ENCODE assay signal across 9 mouse cellular contexts in genomic region chr11:72564232-72564807, GRCm38 (mm10). TPM values are rescaled to one million over a fixed set of nuclear protein-coding genes. Genes with fewer than 3 reads are reported as not detected.
DNase-seq lines count a peak whose midpoint lies in the region; ATAC-seq and TF ChIP-seq lines count a peak whose summit lies in the region.
"Had no signal": no experiment of that assay in that cellular context is flagged by ENCODE, and none has a peak within 500 bp of the region (broad histone marks: within the 10 kb centered on the region; RNA-seq: fewer than 3 reads in every experiment).

No protein-coding gene starts in this region.

- peak; percentile 89 for TF ChIP-seq CTCF in forebrain, postnatal 0 days (IDR thresholded peaks at IDR 0.05; ENCODE audit: low read depth)

- H3K27ac ChIP-seq in neural tube, embryonic 15.5 days (replicated peaks): no peak overlapping the region
- H3K27ac ChIP-seq in forebrain, postnatal 0 days (ENCODE audit: low read depth, low read length): no peak overlapping the region
- no peak overlapping the region for H3K27ac ChIP-seq in midbrain, embryonic 14.5 days (replicated peaks; ENCODE audit: low read depth, low read length)
- H3K27ac ChIP-seq: heart, embryonic 15.5 days had no signal

- WGBS in neural tube, embryonic 15.5 days: 22% methylated on average over 6 of the region's 6 CpGs
- WGBS in forebrain, postnatal 0 days: 27% methylated on average over 6 of the region's 6 CpGs
- WGBS in midbrain, embryonic 14.5 days: 30% methylated on average over 6 of the region's 6 CpGs

- no peak overlapping the region for H3K4me3 ChIP-seq in neural tube, embryonic 15.5 days (replicated peaks)
- no peak overlapping the region for H3K4me3 ChIP-seq in forebrain, postnatal 0 days (ENCODE audit: low read depth, low read length)
- no peak overlapping the region for H3K4me3 ChIP-seq in midbrain, embryonic 14.5 days (replicated peaks; ENCODE audit: low read depth, low read length)
- H3K4me3 ChIP-seq: heart, embryonic 15.5 days had no signal

- H3K9me3 ChIP-seq in neural tube, embryonic 15.5 days (replicated peaks): no peaks in the 10 kb centered on the region
- H3K9me3 ChIP-seq in forebrain, postnatal 0 days (ENCODE audit: low read length): no peaks in the 10 kb centered on the region
- no peaks in the 10 kb centered on the region for H3K9me3 ChIP-seq in midbrain, embryonic 14.5 days (ENCODE audit: control insufficient read depth, low read length)
- H3K9me3 ChIP-seq: heart, embryonic 15.5 days had no signal

- no peak; the same call in 1 of the 2 replicates for ATAC-seq in neural tube, embryonic 15.5 days (ENCODE audit: low FRiP score)
- ATAC-seq in forebrain, postnatal 0 days: peak; percentile 77
- no peak for ATAC-seq in midbrain, embryonic 14.5 days (ENCODE audit: low FRiP score, low TSS enrichment)
- ATAC-seq in erythroblast, adult 5-6 weeks (replicated peaks; ENCODE audit: low FRiP score, poor library complexity, severe bottlenecking): no peak

- H3K4me2 ChIP-seq in neural tube, embryonic 15.5 days: no peak overlapping the region
- H3K4me2 ChIP-seq in forebrain, postnatal 0 days (ENCODE audit: low read depth): no peak overlapping the region
- H3K4me2 ChIP-seq in midbrain, embryonic 14.5 days (ENCODE audit: low read length): no peak overlapping the region
- H3K4me2 ChIP-seq: heart, embryonic 15.5 days had no signal

- H3K36me3 ChIP-seq in neural tube, embryonic 15.5 days: no peaks in the 10 kb centered on the region
- no peaks in the 10 kb centered on the region for H3K36me3 ChIP-seq in forebrain, postnatal 0 days (ENCODE audit: insufficient read depth)
- no peaks in the 10 kb centered on the region for H3K36me3 ChIP-seq in midbrain, embryonic 14.5 days (ENCODE audit: control insufficient read depth, insufficient read depth, low read length)
- H3K36me3 ChIP-seq: heart, embryonic 15.5 days had no signal

- no peaks in the 10 kb centered on the region for H3K4me1 ChIP-seq in neural tube, embryonic 15.5 days
- no peaks in the 10 kb centered on the region for H3K4me1 ChIP-seq in forebrain, postnatal 0 days (ENCODE audit: insufficient read depth)
- H3K4me1 ChIP-seq in midbrain, embryonic 14.5 days (ENCODE audit: control insufficient read depth, insufficient read depth, low read length): no peaks in the 10 kb centered on the region
- H3K4me1 ChIP-seq: heart, embryonic 15.5 days had no signal

- no peaks in the 10 kb centered on the region for H3K27me3 ChIP-seq in neural tube, embryonic 15.5 days (replicated peaks)
- H3K27me3 ChIP-seq in forebrain, postnatal 0 days (ENCODE audit: insufficient read depth, low read length): no peaks in the 10 kb centered on the region
- no peaks in the 10 kb centered on the region for H3K27me3 ChIP-seq in midbrain, embryonic 14.5 days (ENCODE audit: control insufficient read depth, insufficient read depth, low read length)
- H3K27me3 ChIP-seq: heart, embryonic 15.5 days had no signal

- H3K9ac ChIP-seq in neural tube, embryonic 15.5 days (replicated peaks): no peak overlapping the region
- H3K9ac ChIP-seq in forebrain, postnatal 0 days: no peak overlapping the region
- no peak overlapping the region for H3K9ac ChIP-seq in midbrain, embryonic 14.5 days (replicated peaks; ENCODE audit: low read length)
- H3K9ac ChIP-seq: heart, embryonic 15.5 days had no signal

- peak; percentile 38 for DNase-seq in neural tube, embryonic 10.5 days (ENCODE audit: extremely low spot score, low spot score)
- DNase-seq in brain, adult 2 months (ENCODE audit: low read depth, low spot score): peak; percentile 75
- peak; percentile 85 for DNase-seq in forebrain, postnatal 0 days
- peak; percentile 29 for DNase-seq in kidney, postnatal 10 days
- peak; percentile 87 for DNase-seq in midbrain, embryonic 14.5 days
- DNase-seq in spleen, adult 18-20 months: no peak

RNA-seq across cellular contexts. Expression of gene Spns3, which starts 14.0 kb away (rescaled TPM):
- polyA plus RNA-seq in neural tube, embryonic 15.5 days (2015; fragmentation: Nextera tagmentation; extraction: Ambion mirVana): 0.06 and 1.1 TPM in 2 replicates
- total RNA-seq in forebrain, postnatal 0 days (2014; rRNA removed): 0.15 TPM in 1 of 2 replicates, not detected in the other
- polyA plus RNA-seq in forebrain, postnatal 0 days (2015; fragmentation: Nextera tagmentation; extraction: Ambion mirVana): 0.06 and 0.07 TPM in 2 replicates
- 0.11 TPM in 1 of 2 replicates, not detected in the other for polyA plus RNA-seq in midbrain, embryonic 14.5 days (2014; fragmentation: Nextera tagmentation; extraction: Ambion mirVana)
- 0.58 and 4.2 TPM in 2 replicates for total RNA-seq in erythroblast, adult 5-6 weeks (2015; ENCODE audit: low replicate concordance)
- total RNA-seq in erythroblast, adult 5-6 weeks (2017; ENCODE audit: low replicate concordance): 1.5 and 5.1 TPM in 2 replicates

RNA-seq across cellular contexts. Expression of gene Ube2g1, which starts 42.8 kb away (rescaled TPM):
- 76.2 and 77.3 TPM in 2 replicates for polyA plus RNA-seq in neural tube, embryonic 15.5 days (2015; fragmentation: Nextera tagmentation; extraction: Ambion mirVana)
- total RNA-seq in forebrain, postnatal 0 days (2014; rRNA removed): 56.4 and 61.2 TPM in 2 replicates
- polyA plus RNA-seq in forebrain, postnatal 0 days (2015; fragmentation: Nextera tagmentation; extraction: Ambion mirVana): 76.8 and 82.1 TPM in 2 replicates
- polyA plus RNA-seq in midbrain, embryonic 14.5 days (2014; fragmentation: Nextera tagmentation; extraction: Ambion mirVana): 87.2 and 111 TPM in 2 replicates
- 10.0 and 16.3 TPM in 2 replicates for total RNA-seq in erythroblast, adult 5-6 weeks (2015; ENCODE audit: low replicate concordance)
- 9.4 and 9.8 TPM in 2 replicates for total RNA-seq in erythroblast, adult 5-6 weeks (2017; ENCODE audit: low replicate concordance)

Comparison
In these comparisons a context has a peak if more than half of its experiments do, and no peak if none do; other contexts are left out.
1. DNase-seq: peak in neural tube, embryonic 10.5 days (single experiment), brain, adult 2 months (single experiment), forebrain, postnatal 0 days (single experiment), kidney, postnatal 10 days (single experiment) and midbrain, embryonic 14.5 days (single experiment); none in spleen, adult 18-20 months (0 of 2).